Mouse (Mus musculus) MEL (cell line): Measurements from ENCODE around the gene Fam183b. TPM values are rescaled to one million over a fixed set of nuclear protein-coding genes. Genes with fewer than 3 reads are reported as not detected.
A peak's percentile ranks its signal among the peaks of the same experiment; 100 is the strongest.

Source experiments
- DNase-seq: peaks from one replicate; pipeline ENCODE4 v3.0.0; 2011; ENCODE audit warnings: low read depth, low spot score
- H3K27ac ChIP-seq: 2 replicates; pipeline ENCODE4 v1.5.1; 2012; ENCODE audit warnings: low read depth, mild to moderate bottlenecking, control low read depth, low read length, moderate library complexity; ENCODE audit not compliant: control insufficient read depth
- H3K27me3 ChIP-seq, 2 experiments: fragments of 150-350 bp in 1 of 2; sonication (generic) in 1 of 2; 2 replicates each; pipeline ENCODE4 v1.6.1; 2012; ENCODE audit warnings: low read length in 2 of 2, mild to moderate bottlenecking in 2 of 2, improper control_type of control experiment in 1 of 2, moderate library complexity in 1 of 2; ENCODE audit not compliant: insufficient read depth in 2 of 2, control insufficient read depth in 1 of 2
- H3K36me3 ChIP-seq, 2 experiments: 2 replicates each; pipeline ENCODE4 v1.6.1; 2012 to 2014; ENCODE audit warnings: low read length in 2 of 2, improper control_type of control experiment in 1 of 2, inconsistent platforms in 1 of 2, mild to moderate bottlenecking in 1 of 2; ENCODE audit not compliant: insufficient read depth in 2 of 2, control insufficient read depth in 1 of 2
- H3K4me1 ChIP-seq, 2 experiments: fragments of 150-350 bp in 1 of 2; sonication (generic) in 1 of 2; 2 replicates each; pipeline ENCODE4 v1.6.1; 2012; ENCODE audit warnings: low read length in 2 of 2, improper control_type of control experiment in 1 of 2, mild to moderate bottlenecking in 1 of 2; ENCODE audit not compliant: insufficient read depth in 2 of 2, control insufficient read depth in 1 of 2
- H3K4me3 ChIP-seq, 2 experiments: fragments of 150-350 bp in 1 of 2; sonication (generic) in 1 of 2; 2 replicates each; pipeline ENCODE4 v1.5.1; 2012; ENCODE audit warnings: low read depth in 2 of 2, low read length in 2 of 2, mild to moderate bottlenecking in 2 of 2, moderate library complexity in 2 of 2, control low read depth in 1 of 2, improper control_type of control experiment in 1 of 2; ENCODE audit not compliant: control insufficient read depth in 1 of 2, insufficient read depth in 1 of 2
- H3K79me2 ChIP-seq: 2 replicates; pipeline ENCODE4 v1.6.1; 2012; ENCODE audit warnings: mild to moderate bottlenecking, low read length, moderate library complexity; ENCODE audit not compliant: control insufficient read depth, poor library complexity, insufficient read depth
- H3K9ac ChIP-seq: 2 replicates; pipeline ENCODE4 v1.6.1; 2012; ENCODE audit warnings: low read depth, mild to moderate bottlenecking, control low read depth, low read length, moderate library complexity; ENCODE audit not compliant: control insufficient read depth, poor library complexity, severe bottlenecking
- H3K9me3 ChIP-seq: fragments of 150-350 bp; sonication (generic); replicated peaks from 2 replicates; pipeline ENCODE4 v1.6.1; 2012; ENCODE audit warnings: mild to moderate bottlenecking, low read length, improper control_type of control experiment, moderate library complexity; ENCODE audit not compliant: insufficient read depth
- BHLHE40 ChIP-seq: IDR thresholded peaks from 2 replicates; pipeline ENCODE4 v1.6.1; 2012; ENCODE audit warnings: low read depth, mild to moderate bottlenecking, inconsistent platforms, low read length, improper control_type of control experiment, borderline replicate concordance
- CHD2 ChIP-seq: IDR thresholded peaks from 2 replicates; pipeline ENCODE4 v1.6.1; 2011; ENCODE audit warnings: low read length, improper control_type of control experiment
- CTCF ChIP-seq, 3 experiments: IDR thresholded peaks in 2 of 3; conservative IDR thresholded peaks in 1 of 3; 2 replicates each; pipeline ENCODE4 v1.5.1; 2011 to 2012; ENCODE audit warnings: low read length in 3 of 3, low read depth in 2 of 3, mild to moderate bottlenecking in 2 of 3, improper control_type of control experiment in 1 of 3, inconsistent platforms in 1 of 3, mixed read lengths in 1 of 3, moderate library complexity in 1 of 3; ENCODE audit not compliant: control insufficient read depth in 1 of 3, insufficient read depth in 1 of 3, poor library complexity in 1 of 3, severe bottlenecking in 1 of 3
- E2F4 ChIP-seq: IDR thresholded peaks from 2 replicates; pipeline ENCODE4 v1.6.1; 2011; ENCODE audit warnings: low read depth, low read length, improper control_type of control experiment, borderline replicate concordance
- ELF1 ChIP-seq: IDR thresholded peaks from 2 replicates; pipeline ENCODE4 v1.6.1; 2014; ENCODE audit warnings: low read depth, mild to moderate bottlenecking, inconsistent platforms, low read length, improper control_type of control experiment, moderate library complexity
- EP300 ChIP-seq, 2 experiments: IDR thresholded peaks; 2 replicates each; pipeline ENCODE4 v1.6.1; 2011; ENCODE audit warnings: improper control_type of control experiment in 2 of 2, low read length in 2 of 2, low read depth in 1 of 2, mild to moderate bottlenecking in 1 of 2
- ETS1 ChIP-seq: IDR thresholded peaks from 2 replicates; pipeline ENCODE4 v1.6.1; 2012; ENCODE audit warnings: low read depth, mild to moderate bottlenecking, inconsistent platforms, low read length, improper control_type of control experiment, moderate library complexity
- JUND ChIP-seq: IDR thresholded peaks from 2 replicates; pipeline ENCODE4 v1.6.1; 2011; ENCODE audit warnings: low read depth, mild to moderate bottlenecking, improper control_type of control experiment, low read length
- KAT2A ChIP-seq: conservative IDR thresholded peaks from 2 replicates; pipeline ENCODE4 v1.6.1; 2012; ENCODE audit warnings: low read depth, low read length, improper control_type of control experiment, inconsistent platforms
- MAX ChIP-seq: IDR thresholded peaks from 2 replicates; pipeline ENCODE4 v1.6.1; 2011; ENCODE audit warnings: low read length, improper control_type of control experiment
- MEF2A ChIP-seq: IDR thresholded peaks from 2 replicates; pipeline ENCODE4 v1.6.1; 2014; ENCODE audit warnings: low read depth, mild to moderate bottlenecking, inconsistent platforms, low read length, improper control_type of control experiment; ENCODE audit not compliant: poor library complexity, insufficient replicate concordance, severe bottlenecking; ENCODE audit errors: extremely low read depth
- MYB ChIP-seq: IDR thresholded peaks from 2 replicates; pipeline ENCODE4 v1.6.1; 2011; ENCODE audit warnings: mild to moderate bottlenecking, low read depth, low read length, improper control_type of control experiment
- MYC ChIP-seq: IDR thresholded peaks from 2 replicates; pipeline ENCODE4 v1.6.1; 2011; ENCODE audit warnings: low read depth, mild to moderate bottlenecking, low read length, improper control_type of control experiment, moderate library complexity
- NRF1 ChIP-seq: IDR thresholded peaks from 2 replicates; pipeline ENCODE4 v1.6.1; 2014; ENCODE audit warnings: low read depth, mild to moderate bottlenecking, inconsistent platforms, low read length, improper control_type of control experiment, moderate library complexity; ENCODE audit not compliant: poor library complexity, insufficient read depth, severe bottlenecking
- POLR2AphosphoS2 ChIP-seq: IDR thresholded peaks from 2 replicates; pipeline ENCODE4 v1.6.1; 2011; ENCODE audit warnings: low read length, improper control_type of control experiment
- POLR2AphosphoS5 ChIP-seq: IDR thresholded peaks from 2 replicates; pipeline ENCODE4 v1.6.1; 2012; ENCODE audit warnings: low read depth, borderline replicate concordance, mild to moderate bottlenecking, inconsistent platforms, low read length, moderate library complexity, mixed read lengths
- RAD21 ChIP-seq: IDR thresholded peaks from 2 replicates; pipeline ENCODE4 v1.6.1; 2011; ENCODE audit warnings: mild to moderate bottlenecking, low read depth, low read length, improper control_type of control experiment
- SMC3 ChIP-seq: IDR thresholded peaks from 2 replicates; pipeline ENCODE4 v1.6.1; 2011; ENCODE audit warnings: low read depth, low read length, improper control_type of control experiment
- TAL1 ChIP-seq: IDR thresholded peaks from 2 replicates; pipeline ENCODE4 v1.6.1; 2012; ENCODE audit warnings: mild to moderate bottlenecking, inconsistent platforms, low read length, moderate library complexity, mixed read lengths
- TCF12 ChIP-seq: IDR thresholded peaks from 2 replicates; pipeline ENCODE4 v1.6.1; 2014; ENCODE audit warnings: low read depth, mild to moderate bottlenecking, inconsistent platforms, low read length, improper control_type of control experiment, moderate library complexity
- UBTF ChIP-seq: IDR thresholded peaks from 2 replicates; pipeline ENCODE4 v1.6.1; 2012; ENCODE audit warnings: low read depth, mild to moderate bottlenecking, inconsistent platforms, low read length, improper control_type of control experiment, moderate library complexity, borderline replicate concordance; ENCODE audit not compliant: insufficient read depth
- USF1 ChIP-seq: IDR thresholded peaks from 2 replicates; pipeline ENCODE4 v1.6.1; 2014; ENCODE audit warnings: low read depth, mild to moderate bottlenecking, inconsistent platforms, low read length, improper control_type of control experiment, moderate library complexity
- USF2 ChIP-seq, 2 experiments: IDR thresholded peaks; 2 replicates each; pipeline ENCODE4 v1.6.1; 2011 to 2012; ENCODE audit warnings: improper control_type of control experiment in 2 of 2, low read length in 2 of 2, borderline replicate concordance in 1 of 2, inconsistent platforms in 1 of 2, low read depth in 1 of 2, mild to moderate bottlenecking in 1 of 2; ENCODE audit not compliant: insufficient read depth in 1 of 2
- ZKSCAN1 ChIP-seq: IDR thresholded peaks from 2 replicates; pipeline ENCODE4 v1.6.1; 2012; ENCODE audit warnings: low read depth, mild to moderate bottlenecking, inconsistent platforms, low read length, improper control_type of control experiment, moderate library complexity
- ZMIZ1 ChIP-seq: IDR thresholded peaks from 2 replicates; pipeline ENCODE4 v1.6.1; 2012; ENCODE audit warnings: low read depth, mild to moderate bottlenecking, inconsistent platforms, low read length, improper control_type of control experiment, moderate library complexity
- ZNF384 ChIP-seq: IDR thresholded peaks from 2 replicates; pipeline ENCODE4 v1.6.1; 2012; ENCODE audit warnings: low read depth, mild to moderate bottlenecking, inconsistent platforms, low read length, improper control_type of control experiment
- polyA plus RNA-seq, 2 experiments: library from polyadenylated mRNA; stranded (reverse) in 1 of 2; unstranded in 1 of 2; fragments of >175 nt in 1 of 2; fragments of >200 nt in 1 of 2; gene quantifications; 2 replicates each; pipeline versions ENCODE4 v1.2.1 to v1.2.4; 2012; ENCODE audit warnings: low replicate concordance in 2 of 2, low read depth in 1 of 2; ENCODE audit not compliant: insufficient read length in 2 of 2, insufficient read depth in 1 of 2, missing spikeins in 1 of 2
- total RNA-seq: library from RNA; depleted of rRNA; stranded (reverse); fragments of 300-350 nt; gene quantifications from 2 replicates; pipeline ENCODE4 v1.2.3, GENCODE M21; 2012

Fam183b gene
- total and polyA plus RNA-seq, 3 experiments, result not detected

GRCm38 (mm10) chr11:58789532-58789931 lies 12.2 kb downstream of the Fam183b start:
- Histone ChIP-seq H3K9ac (no peak overlapping the region), H3K27me3 (peaks cover 4 to 5% of the 10 kb centered on the region in 2 experiments; a peak in 2 of 4 replicates), H3K36me3 (peaks cover 0 to 5% of the 10 kb centered on the region in 2 experiments; a peak in 2 of 4 replicates), H3K79me2 (no peaks in the 10 kb centered on the region), H3K4me1 (peaks cover 0 to 7% of the 10 kb centered on the region in 2 experiments; a peak in 2 of 4 replicates), H3K9me3 (no peaks in the 10 kb centered on the region), H3K4me3 (no peak overlapping the region), H3K27ac (no peak overlapping the region)
- TF ChIP-seq TCF12, result no peak
- TF ChIP-seq NRF1, result no peak
- TF ChIP-seq ZNF384, result no peak
- TF ChIP-seq CHD2, result no peak
- no peak for TF ChIP-seq JUND
- TF ChIP-seq CTCF (IDR thresholded peaks at IDR 0.05 in 2 of 3, conservative IDR thresholded peaks at IDR 0.05 in 1 of 3; ENCODE audit: control insufficient read depth in 1 of 3, insufficient read depth in 1 of 3, low read depth in 2 of 3, low read length in 3 of 3, poor library complexity in 1 of 3, severe bottlenecking in 1 of 3), result no peak
- TF ChIP-seq MAX, result no peak
- no peak for TF ChIP-seq KAT2A
- no peak for TF ChIP-seq ZKSCAN1
- TF ChIP-seq MEF2A, result no peak
- no peak for TF ChIP-seq ELF1
- TF ChIP-seq SMC3, result no peak
- TF ChIP-seq USF2 (IDR thresholded peaks at IDR 0.05; ENCODE audit: borderline replicate concordance in 1 of 2, insufficient read depth in 1 of 2, low read depth in 1 of 2, low read length in 2 of 2), result no peak
- no peak for TF ChIP-seq BHLHE40
- no peak for TF ChIP-seq RAD21
- no peak for TF ChIP-seq E2F4
- no peak for TF ChIP-seq MYC
- no peak for TF ChIP-seq USF1
- TF ChIP-seq MYB, result no peak
- no peak for TF ChIP-seq ZMIZ1
- DNase-seq, result peak; percentile 56

- Histone ChIP-seq H3K4me3 (no peak overlapping the region), H3K27me3 (peaks cover 5 to 6% of the 10 kb centered on the region in 2 experiments; a peak in 3 of 4 replicates), H3K36me3 (peaks cover 0 to 5% of the 10 kb centered on the region in 2 experiments; a peak in 2 of 4 replicates), H3K9ac (no peak overlapping the region)
- no peak for DNase-seq
- TF ChIP-seq UBTF (no peak), CTCF (IDR thresholded peaks at IDR 0.05 in 2 of 3, conservative IDR thresholded peaks at IDR 0.05 in 1 of 3; ENCODE audit: control insufficient read depth in 1 of 3, insufficient read depth in 1 of 3, low read depth in 2 of 3, low read length in 3 of 3, poor library complexity in 1 of 3, severe bottlenecking in 1 of 3) (no peak), POLR2AphosphoS5 (no peak), ZMIZ1 (no peak), ETS1 (no peak), POLR2AphosphoS2 (no peak), CHD2 (no peak), USF1 (no peak), SMC3 (no peak), EP300 (IDR thresholded peaks at IDR 0.05; ENCODE audit: low read depth in 1 of 2, low read length in 2 of 2) (no peak), USF2 (IDR thresholded peaks at IDR 0.05; ENCODE audit: borderline replicate concordance in 1 of 2, insufficient read depth in 1 of 2, low read depth in 1 of 2, low read length in 2 of 2) (no peak), MEF2A (no peak), MAX (no peak), RAD21 (no peak), BHLHE40 (no peak), E2F4 (no peak), TAL1 (no peak)
- TF ChIP-seq, all 39 proteins: peak for 0
- Histone ChIP-seq H3K4me1 (peaks cover 0 to 7% of the 10 kb centered on the region in 2 experiments; a peak in 2 of 4 replicates), H3K9me3 (no peaks in the 10 kb centered on the region), H3K27ac (no peak overlapping the region), H3K79me2 (no peaks in the 10 kb centered on the region)
These were observed 13.4 kb downstream of the Fam183b start for GRCm38 (mm10) chr11:58788346-58788745.
